Mouse (Mus musculus) thymus, adult 2 months (tissue): ENCODE measurements around the gene Lect2. TPM values are rescaled to one million over a fixed set of nuclear protein-coding genes. Genes with fewer than 3 reads are reported as not detected.

Experiments
- DNase-seq: peaks from one replicate; pipeline ENCODE4 v3.0.0; 2021
- H3K27ac ChIP-seq: fragments of 200-500 bp; 2 replicates; pipeline ENCODE4 v1.5.1; 2012; ENCODE audit warnings: low read length, control low read depth; ENCODE audit not compliant: control insufficient read depth, insufficient read depth
- H3K27me3 ChIP-seq: fragments of 200-500 bp; 2 replicates; pipeline ENCODE4 v1.6.1; 2012; ENCODE audit warnings: mild to moderate bottlenecking, low read length, moderate library complexity, mixed read lengths; ENCODE audit not compliant: control insufficient read depth, insufficient read depth
- H3K36me3 ChIP-seq: fragments of 200-500 bp; 2 replicates; pipeline ENCODE4 v1.6.1; 2012; ENCODE audit warnings: mild to moderate bottlenecking, low read length, moderate library complexity; ENCODE audit not compliant: control insufficient read depth, insufficient read depth
- H3K4me1 ChIP-seq: fragments of 200-500 bp; replicated peaks from 2 replicates; pipeline ENCODE4 v1.6.1; 2012; ENCODE audit warnings: low read length; ENCODE audit not compliant: control insufficient read depth, insufficient read depth
- H3K4me3 ChIP-seq: fragments of 200-500 bp; 2 replicates; pipeline ENCODE4 v1.5.1; 2012; ENCODE audit warnings: mild to moderate bottlenecking, low read length, control low read depth, moderate library complexity; ENCODE audit not compliant: control insufficient read depth, insufficient read depth
- CTCF ChIP-seq: fragments of 200-500 bp; IDR thresholded peaks from 2 replicates; pipeline ENCODE4 v1.5.1; 2012; ENCODE audit warnings: mild to moderate bottlenecking, control low read depth, low read length, moderate library complexity, borderline replicate concordance; ENCODE audit not compliant: control insufficient read depth, poor library complexity, insufficient read depth; ENCODE audit errors: extremely low read depth
- POLR2A ChIP-seq: fragments of 200-500 bp; IDR thresholded peaks from 2 replicates; pipeline ENCODE4 v1.6.1; 2012; ENCODE audit warnings: mild to moderate bottlenecking, low read length, control low read depth, moderate library complexity; ENCODE audit not compliant: control insufficient read depth, poor library complexity, insufficient read depth; ENCODE audit errors: extremely low read depth
- WGBS: fragments of 180-500 bp; shearing (Covaris S2); methylation state at CpG from one replicate; pipeline ENCODE4 v1.1.7; 2018; 5-methylcytosine and 5-hydroxymethylcytosine counted together
- polyA plus RNA-seq: library from polyadenylated mRNA; depleted of rRNA; stranded (reverse); fragments of >200 nt; gene quantifications from 2 replicates; pipeline ENCODE4 v1.2.3, GENCODE M21; 2012

The Lect2 gene
- polyA plus RNA-seq, 1 experiment: not detected

- Histone ChIP-seq H3K4me3 (no peak overlapping the region), H3K36me3 (no peaks in the 10 kb centered on the region), H3K27ac (no peak overlapping the region), H3K4me1 (no peaks in the 10 kb centered on the region), H3K27me3 (no peaks in the 10 kb centered on the region)
- WGBS: 86% methylated on average over 5 of the region's 5 CpGs
- peak; percentile 37 for DNase-seq
- TF ChIP-seq POLR2A (no peak), CTCF (no peak)
Observed at GRCm38 (mm10) chr13:56535570-56535969, 12.7 kb downstream of the Lect2 start.

- TF ChIP-seq POLR2A (no peak), CTCF (no peak)
- H3K36me3 ChIP-seq: no peaks in the 10 kb centered on the region
- H3K4me1 ChIP-seq: no peaks in the 10 kb centered on the region
- no peaks in the 10 kb centered on the region for H3K27me3 ChIP-seq
- no peak overlapping the region for H3K4me3 ChIP-seq
- H3K27ac ChIP-seq: no peak overlapping the region
- 91% methylated on average over 5 of the region's 5 CpGs for WGBS
- DNase-seq: no peak
Observed at GRCm38 (mm10) chr13:56534931-56535330, 13.4 kb downstream of the Lect2 start.

GRCm38 (mm10) chr13:56529685-56530084 lies 18.6 kb downstream of the Lect2 start:
- H3K36me3 ChIP-seq: no peaks in the 10 kb centered on the region
- WGBS: 22% methylated on average over 8 of the region's 8 CpGs
- H3K4me1 ChIP-seq: no peaks in the 10 kb centered on the region
- TF ChIP-seq POLR2A (no peak), CTCF (no peak)
- no peaks in the 10 kb centered on the region for H3K27me3 ChIP-seq
- H3K27ac ChIP-seq: no peak overlapping the region
- no peak for DNase-seq
- H3K4me3 ChIP-seq: no peak overlapping the region

GRCm38 (mm10) chr13:56529031-56529430 lies 19.3 kb downstream of the Lect2 start:
- Histone ChIP-seq H3K36me3 (no peaks in the 10 kb centered on the region), H3K4me3 (no peak overlapping the region), H3K27me3 (no peaks in the 10 kb centered on the region), H3K27ac (no peak overlapping the region), H3K4me1 (no peaks in the 10 kb centered on the region)
- TF ChIP-seq CTCF: no peak
- TF ChIP-seq POLR2A: no peak
- no peak for DNase-seq
- 20% methylated on average over 4 of the region's 4 CpGs for WGBS

- Histone ChIP-seq H3K4me3 (no peak overlapping the region), H3K27me3 (no peaks in the 10 kb centered on the region), H3K36me3 (no peaks in the 10 kb centered on the region), H3K4me1 (no peaks in the 10 kb centered on the region), H3K27ac (no peak overlapping the region)
- 94% methylated on average over 11 of the region's 11 CpGs for WGBS
- TF ChIP-seq CTCF: no peak
- no peak for DNase-seq
Observed at GRCm38 (mm10) chr13:56528281-56528680, 20.0 kb downstream of the Lect2 start.

GRCm38 (mm10) chr13:56527846-56528245 lies 20.5 kb downstream of the Lect2 start:
- H3K27ac ChIP-seq: no peak overlapping the region
- TF ChIP-seq CTCF (no peak), POLR2A (no peak)
- DNase-seq: no peak
- H3K27me3 ChIP-seq: no peaks in the 10 kb centered on the region
- peaks cover under 1% of the 10 kb centered on the region for H3K4me1 ChIP-seq
- WGBS: 96% methylated on average over 7 of the region's 7 CpGs
- H3K4me3 ChIP-seq: no peak overlapping the region
- no peaks in the 10 kb centered on the region for H3K36me3 ChIP-seq

GRCm38 (mm10) chr13:56526871-56527270 lies 21.4 kb downstream of the Lect2 start:
- TF ChIP-seq POLR2A (no peak), CTCF (no peak)
- no peak overlapping the region for H3K4me3 ChIP-seq
- no peaks in the 10 kb centered on the region for H3K27me3 ChIP-seq
- DNase-seq: no peak
- WGBS: 93% methylated on average over 12 of the region's 12 CpGs
- no peaks in the 10 kb centered on the region for H3K36me3 ChIP-seq
- H3K4me1 ChIP-seq: peaks cover 6% of the 10 kb centered on the region
- H3K27ac ChIP-seq: no peak overlapping the region

GRCm38 (mm10) chr13:56522821-56523167 lies 25.5 kb downstream of the Lect2 start:
- 7% methylated on average over 8 of the region's 8 CpGs for WGBS
- Histone ChIP-seq H3K27ac (no peak overlapping the region), H3K4me1 (peaks cover 13% of the 10 kb centered on the region), H3K4me3 (peak overlapping the region; percentile 59), H3K27me3 (no peaks in the 10 kb centered on the region), H3K36me3 (no peaks in the 10 kb centered on the region)
- TF ChIP-seq POLR2A (no peak), CTCF (no peak)
- no peak for DNase-seq
